Mouse (Mus musculus) liver, postnatal 0 days (tissue): ENCODE data around the gene Gpr4. TPM values are rescaled to one million over a fixed set of nuclear protein-coding genes. Genes with fewer than 3 reads are reported as not detected.

ENCODE experiments used
- ATAC-seq: fragments of 200-750 bp; cut with Nextera tagmentation; 2 replicates; pipeline ENCODE4 v1.8.0; 2017; ENCODE audit warnings: mild to moderate bottlenecking, moderate library complexity
- DNase-seq: peaks from one replicate; pipeline ENCODE4 v3.0.0-alpha.2; 2016
- H3K27ac ChIP-seq: fragments of 300-500 bp; sonication (generic); 2 replicates; pipeline ENCODE4 v1.5.1; 2014; ENCODE audit warnings: antibody characterized with exemption, moderate library complexity, mild to moderate bottlenecking, low read depth
- H3K27me3 ChIP-seq: fragments of 300-500 bp; sonication (generic); 2 replicates; pipeline ENCODE4 v1.6.1; 2014; ENCODE audit warnings: low read length, control low read depth, mixed read lengths; ENCODE audit not compliant: insufficient read depth
- H3K36me3 ChIP-seq: fragments of 300-500 bp; sonication (generic); replicated peaks from 2 replicates; pipeline ENCODE4 v1.6.1; 2014; ENCODE audit warnings: mild to moderate bottlenecking, control low read depth, low read length, moderate library complexity, mixed read lengths; ENCODE audit not compliant: insufficient read depth
- H3K4me1 ChIP-seq: fragments of 300-500 bp; sonication (generic); 2 replicates; pipeline ENCODE4 v1.6.1; 2014; ENCODE audit warnings: antibody characterized with exemption, mild to moderate bottlenecking, control low read depth; ENCODE audit not compliant: insufficient read depth
- H3K4me2 ChIP-seq: fragments of 300-500 bp; sonication (generic); 2 replicates; pipeline ENCODE4 v1.6.1; 2014; ENCODE audit warnings: low read depth, mild to moderate bottlenecking, low read length, moderate library complexity, mixed read lengths
- H3K4me3 ChIP-seq: fragments of 300-500 bp; sonication (generic); 2 replicates; pipeline ENCODE4 v1.5.1; 2014; ENCODE audit warnings: low read depth, low read length
- H3K9ac ChIP-seq: fragments of 300-500 bp; sonication (generic); replicated peaks from 2 replicates; pipeline ENCODE4 v1.6.1; 2014; ENCODE audit warnings: mild to moderate bottlenecking, moderate library complexity
- H3K9me3 ChIP-seq: fragments of 300-500 bp; sonication (generic); 2 replicates; pipeline ENCODE4 v1.6.1; 2016; ENCODE audit warnings: mild to moderate bottlenecking, control low read depth, low read length, mixed read lengths
- CTCF ChIP-seq: sonication (generic); IDR thresholded peaks from 2 replicates; pipeline ENCODE4 v1.5.1; 2016; ENCODE audit warnings: antibody characterized with exemption, low read depth
- EP300 ChIP-seq: IDR thresholded peaks from 2 replicates; pipeline ENCODE4 v1.6.1; 2016; ENCODE audit warnings: antibody characterized with exemption, low read depth, mild to moderate bottlenecking
- WGBS: fragments of 180-500 bp; shearing (Covaris S2); extraction: QIAGEN DNeasy Blood & Tissue Kit; methylation state at CpG from one replicate; pipeline ENCODE4 v1.1.7; 2014; ENCODE audit not compliant: insufficient replicate concordance; 5-methylcytosine and 5-hydroxymethylcytosine counted together
- polyA plus RNA-seq: library from polyadenylated mRNA; unstranded; fragments of >200 nt; fragmentation: Nextera tagmentation; extraction: Ambion mirVana; gene quantifications from 2 replicates; pipeline ENCODE4 v1.2.1, GENCODE M21; 2015

The Gpr4 gene
- polyA plus RNA-seq, 1 experiment from 2014 or later, result 0.74 TPM

- Histone ChIP-seq H3K4me2 (no peak overlapping the region), H3K27me3 (peaks cover 51% of the 10 kb centered on the region), H3K4me1 (peaks cover 24% of the 10 kb centered on the region), H3K36me3 (no peaks in the 10 kb centered on the region), H3K27ac (no peak overlapping the region), H3K4me3 (no peak overlapping the region), H3K9me3 (no peaks in the 10 kb centered on the region), H3K9ac (no peak overlapping the region)
- ATAC-seq, result no peak
- 5% methylated on average over 18 of the region's 21 CpGs for WGBS
- DNase-seq, result no peak
- TF ChIP-seq EP300 (no peak), CTCF (no peak)
These were observed 35.8 kb upstream of the Gpr4 start for GRCm38 (mm10) chr7:19176516-19176947.

- TF ChIP-seq CTCF (no peak), EP300 (no peak)
- Histone ChIP-seq H3K9me3 (no peaks in the 10 kb centered on the region), H3K4me2 (no peak overlapping the region), H3K27ac (no peak overlapping the region), H3K4me1 (peaks cover 31% of the 10 kb centered on the region), H3K36me3 (no peaks in the 10 kb centered on the region), H3K4me3 (no peak overlapping the region), H3K9ac (no peak overlapping the region), H3K27me3 (peaks cover 51% of the 10 kb centered on the region)
- 73% methylated on average over 7 of the region's 7 CpGs for WGBS
- no peak for ATAC-seq
- no peak for DNase-seq
These were observed 35.1 kb upstream of the Gpr4 start for GRCm38 (mm10) chr7:19177216-19177615.

GRCm38 (mm10) chr7:19178035-19178434 is 34.3 kb upstream of the Gpr4 start:
- DNase-seq (no peak), ATAC-seq (no peak)
- 20% methylated on average over 18 of the region's 18 CpGs for WGBS
- Histone ChIP-seq H3K27ac (no peak overlapping the region), H3K9ac (no peak overlapping the region), H3K27me3 (peaks cover 51% of the 10 kb centered on the region), H3K9me3 (no peaks in the 10 kb centered on the region), H3K36me3 (no peaks in the 10 kb centered on the region), H3K4me3 (0 out of 2 replicates have a peak overlapping the region, but pooled peaks have one; percentile 1), H3K4me1 (peaks cover 28% of the 10 kb centered on the region), H3K4me2 (no peak overlapping the region)
- no peak for TF ChIP-seq EP300
- no peak for TF ChIP-seq CTCF

- H3K27ac ChIP-seq, result no peak overlapping the region
- H3K9me3 ChIP-seq, result no peaks in the 10 kb centered on the region
- DNase-seq (peak; percentile 84), ATAC-seq (no peak)
- WGBS, result 5% methylated on average over 27 of the region's 27 CpGs
- 0 out of 2 replicates have a peak overlapping the region, but pooled peaks have one; percentile 4 for H3K4me3 ChIP-seq
- H3K36me3 ChIP-seq, result no peaks in the 10 kb centered on the region
- peaks cover 28% of the 10 kb centered on the region for H3K4me1 ChIP-seq
- H3K9ac ChIP-seq, result no peak overlapping the region
- TF ChIP-seq CTCF (peak; percentile 89), EP300 (no peak)
- H3K4me2 ChIP-seq, result peak overlapping the region; percentile 30; the same call in 1 of the 2 replicates
- H3K27me3 ChIP-seq, result peaks cover 51% of the 10 kb centered on the region
These were observed 33.8 kb upstream of the Gpr4 start for GRCm38 (mm10) chr7:19178443-19179092.

GRCm38 (mm10) chr7:19179173-19179572 is 33.2 kb upstream of the Gpr4 start:
- peaks cover 28% of the 10 kb centered on the region for H3K4me1 ChIP-seq
- DNase-seq (peak; percentile 72), ATAC-seq (peak; percentile 26)

GRCm38 (mm10) chr7:19179936-19180335 is 32.4 kb upstream of the Gpr4 start:
- ATAC-seq (no peak), DNase-seq (no peak)
- no peak overlapping the region for H3K4me3 ChIP-seq
- no peak overlapping the region for H3K27ac ChIP-seq
- H3K4me2 ChIP-seq, result no peak overlapping the region
- WGBS, result 39% methylated on average over 6 of the region's 6 CpGs
- peaks cover 49% of the 10 kb centered on the region for H3K27me3 ChIP-seq
- H3K9ac ChIP-seq, result no peak overlapping the region
- no peak for TF ChIP-seq EP300
- TF ChIP-seq CTCF, result no peak
- peaks cover 28% of the 10 kb centered on the region for H3K4me1 ChIP-seq
- no peaks in the 10 kb centered on the region for H3K9me3 ChIP-seq
- H3K36me3 ChIP-seq, result no peaks in the 10 kb centered on the region

More at GRCm38 (mm10) chr7:19179173-19179572, 33.2 kb upstream of the Gpr4 start:
- no peak overlapping the region for H3K27ac ChIP-seq
- H3K4me3 ChIP-seq, result 0 out of 2 replicates have a peak overlapping the region, but pooled peaks have one; percentile 4
- H3K9ac ChIP-seq, result no peak overlapping the region
- TF ChIP-seq CTCF, result peak; percentile 77
- TF ChIP-seq EP300, result no peak
- H3K4me2 ChIP-seq, result no peak overlapping the region; the same call in 1 of the 2 replicates
- WGBS, result 2% methylated on average over 30 of the region's 32 CpGs
- H3K9me3 ChIP-seq, result no peaks in the 10 kb centered on the region
- peaks cover 49% of the 10 kb centered on the region for H3K27me3 ChIP-seq
- no peaks in the 10 kb centered on the region for H3K36me3 ChIP-seq
